Mouse (Mus musculus): ENCODE measurements around the gene Med25.

Gene Med25

DNA sequence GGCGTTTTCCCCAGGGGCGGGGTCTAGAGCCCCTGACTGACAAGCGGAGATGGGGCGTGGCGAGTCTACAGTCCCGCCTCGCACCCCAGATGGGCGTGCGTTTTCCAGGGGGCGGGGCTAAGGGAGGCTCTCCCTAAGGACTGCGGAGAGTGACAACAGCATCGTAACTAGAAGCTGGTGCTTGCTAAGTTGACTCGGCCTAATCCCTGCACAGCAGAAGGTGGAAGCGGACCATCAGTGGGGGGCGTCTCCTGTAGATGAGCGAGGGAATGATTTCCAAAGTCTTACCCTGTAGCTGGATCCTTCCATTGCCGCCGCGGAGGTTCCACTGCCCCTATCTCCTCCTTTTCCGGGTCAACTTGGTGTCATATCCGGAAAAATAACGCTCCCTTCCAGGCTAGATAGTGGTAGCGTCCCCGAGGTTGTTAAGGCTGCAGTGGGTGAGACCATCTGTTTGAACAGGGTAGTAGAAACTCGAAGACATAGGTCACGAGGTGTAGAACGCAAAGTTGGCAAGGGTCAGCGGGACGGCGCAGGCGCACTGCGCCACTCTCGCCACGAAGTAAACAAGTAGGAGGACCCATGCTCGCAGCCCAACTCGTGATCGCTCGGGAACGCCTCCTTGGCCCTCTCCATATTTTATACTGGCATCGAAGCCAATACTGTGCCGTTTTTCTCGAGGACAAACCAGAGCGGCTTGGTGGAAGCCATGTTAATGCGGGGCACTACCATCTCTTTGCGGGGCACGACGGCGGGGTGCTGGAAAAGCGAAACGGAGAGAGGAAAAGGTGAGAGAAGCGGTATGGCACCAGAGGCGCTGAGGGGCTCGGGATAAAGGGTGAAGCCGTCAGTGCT is 43.7 kb downstream of the Med25 start, which contains the start of the genes Akt1s1 and Tbc1d17:
Gene Akt1s1, plus strand, starts transcription at position 431 of the 855 bp plus-strand sequence.
Gene Tbc1d17, minus strand, starts transcription at position 519 of the 855 bp plus-strand sequence.
- DNase-seq (ENCODE audit: low read depth, low spot score) = peak; percentile 100

DNA sequence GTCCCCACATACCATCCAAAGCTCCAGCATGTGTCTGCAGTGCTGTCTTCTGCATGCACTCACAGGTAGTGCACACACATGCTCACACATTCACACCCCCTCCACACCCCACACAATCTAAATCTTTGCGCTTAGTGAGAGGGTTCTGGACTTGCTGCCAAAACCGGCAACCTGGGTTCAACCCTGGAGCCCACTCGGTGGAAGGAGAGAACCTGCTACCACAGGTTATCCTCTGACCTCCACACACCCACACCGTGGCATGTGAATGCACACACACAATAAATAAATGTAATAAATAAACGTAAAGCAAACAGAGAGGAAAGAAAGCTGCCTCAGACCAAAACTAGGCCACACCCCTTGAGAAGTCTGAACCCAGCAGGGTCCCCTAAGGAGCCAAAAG is 44.7 kb downstream of the Med25 start:
- no peak for DNase-seq (ENCODE audit: low read depth, low spot score)

DNA sequence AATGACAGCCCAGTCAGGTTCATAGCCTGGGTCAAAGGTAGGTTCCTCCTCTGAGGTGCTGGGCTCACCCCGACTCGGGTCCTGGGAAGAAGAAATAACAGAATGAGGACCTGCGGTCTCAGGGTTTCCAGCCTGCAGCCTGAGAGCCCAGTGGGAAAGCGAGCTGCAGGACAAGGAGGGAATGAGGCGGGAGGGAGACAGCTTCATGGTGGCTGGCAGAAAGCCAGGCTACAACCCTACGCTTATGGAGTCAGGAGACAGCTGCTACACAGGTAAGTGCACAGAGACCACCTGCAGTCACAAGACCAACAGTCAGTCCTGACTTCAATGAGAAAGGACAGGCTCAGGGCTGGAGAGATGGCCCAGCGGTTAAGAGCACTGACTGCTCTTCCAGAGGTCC is 45.7 kb downstream of the Med25 start:
- DNase-seq (ENCODE audit: low read depth, low spot score) = no peak

GRCm38 (mm10) chr7:44845006-44845405 is 47.5 kb downstream of the Med25 start:
- DNase-seq (ENCODE audit: low read depth, low spot score) = no peak

GRCm38 (mm10) chr7:44841825-44842463 is 50.6 kb downstream of the Med25 start:
- no peak for DNase-seq (ENCODE audit: low read depth, low spot score)

GRCm38 (mm10) chr7:44840426-44840825 is 52.1 kb downstream of the Med25 start:
- DNase-seq (ENCODE audit: low read depth, low spot score) = no peak

- peak; percentile 50 for DNase-seq (ENCODE audit: low read depth, low spot score)
Measured at GRCm38 (mm10) chr7:44839491-44840191, 52.9 kb downstream of the Med25 start.

DNA sequence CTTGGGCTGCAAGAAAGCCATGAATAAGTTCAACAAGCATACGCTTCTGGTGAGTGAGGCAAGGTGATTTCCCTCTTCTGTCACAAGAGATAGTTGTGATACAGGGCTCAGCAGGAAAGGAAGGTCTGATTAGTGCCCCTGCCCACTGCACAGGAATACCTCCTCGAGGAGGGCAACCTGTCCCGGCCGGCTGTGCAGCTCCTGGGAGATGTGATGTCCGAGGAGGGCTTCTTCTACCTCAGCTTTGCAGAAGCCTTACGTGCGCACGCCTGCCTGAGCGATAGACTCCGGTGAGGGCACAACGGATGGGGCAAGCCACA is 53.4 kb downstream of the Med25 start:
- DNase-seq (ENCODE audit: low read depth, low spot score) = no peak

DNA sequence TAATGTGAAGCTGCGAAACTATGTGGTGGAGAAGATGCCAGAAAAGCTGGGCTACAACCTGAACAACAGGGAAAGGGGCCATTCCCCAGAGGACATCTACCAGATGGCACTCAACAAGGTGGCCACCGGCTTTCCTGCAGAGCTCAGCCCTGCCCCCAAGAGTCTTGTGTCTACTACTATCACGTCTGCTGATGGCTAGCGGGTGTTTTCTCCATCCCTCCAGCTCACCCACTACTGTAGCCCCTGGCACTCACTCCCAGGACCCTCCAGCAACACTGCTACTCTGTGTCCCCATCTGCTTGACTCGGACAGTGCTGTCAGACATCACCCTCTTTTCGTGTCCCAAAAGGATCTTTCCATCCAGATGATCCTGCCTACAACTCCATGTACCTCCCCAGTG is 54.4 kb downstream of the Med25 start:
- DNase-seq (ENCODE audit: low read depth, low spot score) = no peak

GRCm38 (mm10) chr7:44836423-44837053 is 56.0 kb downstream of the Med25 start:
- no peak for DNase-seq (ENCODE audit: low read depth, low spot score)

GRCm38 (mm10) chr7:44836016-44836404 is 56.5 kb downstream of the Med25 start:
- no peak for DNase-seq (ENCODE audit: low read depth, low spot score)

GRCm38 (mm10) chr7:44835373-44836015 is 57.0 kb downstream of the Med25 start:
- DNase-seq (ENCODE audit: low read depth, low spot score) = no peak

DNA sequence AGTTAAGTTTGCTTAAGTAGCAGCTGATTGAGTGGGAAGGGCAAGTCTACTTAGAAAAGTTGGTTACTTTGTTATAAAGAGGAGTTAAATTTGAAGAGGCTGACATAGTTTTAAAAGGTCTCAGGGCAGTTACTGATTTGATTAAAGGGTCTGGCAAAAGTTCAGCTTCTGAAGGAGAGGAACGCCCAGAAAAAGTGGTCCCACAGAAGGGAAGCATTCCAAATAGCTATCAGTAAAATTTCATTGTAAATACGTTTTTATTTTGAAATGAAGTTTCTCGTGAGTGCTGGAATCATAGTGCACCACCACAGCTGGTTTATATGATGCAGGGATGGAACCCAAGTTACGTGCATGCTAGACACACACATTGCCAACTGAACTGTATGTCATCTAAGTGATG is 59.7 kb downstream of the Med25 start:
- no peak for DNase-seq (ENCODE audit: low read depth, low spot score)

- no peak for DNase-seq (ENCODE audit: low read depth, low spot score)
Measured at GRCm38 (mm10) chr7:44828706-44829105, 63.8 kb downstream of the Med25 start.

GRCm38 (mm10) chr7:44826771-44827170 is 65.7 kb downstream of the Med25 start:
- no peak for DNase-seq (ENCODE audit: low read depth, low spot score)

Data from R1 (cell line).